Mouse (Mus musculus) hindbrain, embryonic 16.5 days (tissue): ENCODE measurements around the gene Gfod1. TPM values are rescaled to one million over a fixed set of nuclear protein-coding genes. Genes with fewer than 3 reads are reported as not detected.
A peak's percentile ranks its signal among the peaks of the same experiment; 100 is the strongest.

Experiments
- ATAC-seq: fragments of 200-750 bp; cut with Nextera tagmentation; 2 replicates; pipeline ENCODE4 v1.8.0; 2017; ENCODE audit warnings: moderate TSS enrichment, moderate library complexity
- H3K27ac ChIP-seq: fragments of 300-500 bp; sonication (generic); 2 replicates; pipeline ENCODE4 v1.5.1; 2014; ENCODE audit warnings: low read depth, mild to moderate bottlenecking, control low read depth, low read length, moderate library complexity
- H3K27me3 ChIP-seq: fragments of 300-500 bp; sonication (generic); replicated peaks from 2 replicates; pipeline ENCODE4 v1.6.1; 2014; ENCODE audit warnings: low read length; ENCODE audit not compliant: control insufficient read depth, insufficient read depth
- H3K36me3 ChIP-seq: fragments of 300-500 bp; sonication (generic); 2 replicates; pipeline ENCODE4 v1.6.1; 2014; ENCODE audit warnings: mild to moderate bottlenecking, low read length, moderate library complexity, mixed read lengths; ENCODE audit not compliant: control insufficient read depth, insufficient read depth
- H3K4me1 ChIP-seq: fragments of 300-500 bp; sonication (generic); 2 replicates; pipeline ENCODE4 v1.6.1; 2014; ENCODE audit warnings: low read depth, low read length; ENCODE audit not compliant: control insufficient read depth, insufficient read depth
- H3K4me2 ChIP-seq: fragments of 300-500 bp; sonication (generic); 2 replicates; pipeline ENCODE4 v1.6.1; 2014; ENCODE audit warnings: mild to moderate bottlenecking, low read length, control low read depth, moderate library complexity
- H3K4me3 ChIP-seq: fragments of 300-500 bp; sonication (generic); 2 replicates; pipeline ENCODE4 v1.5.1; 2014; ENCODE audit warnings: mild to moderate bottlenecking, low read length, control low read depth, moderate library complexity
- H3K9ac ChIP-seq: fragments of 300-500 bp; sonication (generic); 2 replicates; pipeline ENCODE4 v1.6.1; 2014; ENCODE audit warnings: low read depth, mild to moderate bottlenecking, control low read depth, low read length, moderate library complexity
- H3K9me3 ChIP-seq: fragments of 300-500 bp; sonication (generic); 2 replicates; pipeline ENCODE4 v1.6.1; 2014; ENCODE audit warnings: mild to moderate bottlenecking, low read length, moderate library complexity; ENCODE audit not compliant: control insufficient read depth
- WGBS: fragments of 180-500 bp; shearing (Covaris S2); extraction: QIAGEN DNeasy Blood & Tissue Kit; methylation state at CpG from one replicate; pipeline ENCODE4 v1.1.7; 2014; 5-methylcytosine and 5-hydroxymethylcytosine counted together
- polyA plus RNA-seq: library from polyadenylated mRNA; unstranded; fragments of >200 nt; fragmentation: Nextera tagmentation; extraction: Ambion mirVana; gene quantifications from 2 replicates; pipeline ENCODE4 v1.2.1, GENCODE M21; 2015

The Gfod1 gene
- polyA plus RNA-seq, 1 experiment from 2014 or later: 2.4 TPM

- no peak overlapping the region for H3K9ac ChIP-seq
- H3K36me3 ChIP-seq: no peaks in the 10 kb centered on the region
- H3K27ac ChIP-seq: no peak overlapping the region
- H3K4me1 ChIP-seq: no peaks in the 10 kb centered on the region
- H3K4me2 ChIP-seq: no peak overlapping the region
- WGBS: 67% methylated on average over 1 of the region's 1 CpGs
- no peak overlapping the region for H3K4me3 ChIP-seq
- H3K27me3 ChIP-seq: no peaks in the 10 kb centered on the region
- no peaks in the 10 kb centered on the region for H3K9me3 ChIP-seq
- ATAC-seq: peak; percentile 60; the same call in 1 of the 2 replicates
Measured at GRCm38 (mm10) chr13:43222084-43222483, 81.9 kb downstream of the Gfod1 start.

GRCm38 (mm10) chr13:43221290-43221689 lies 82.7 kb downstream of the Gfod1 start:
- Histone ChIP-seq H3K4me1 (no peaks in the 10 kb centered on the region), H3K4me2 (no peak overlapping the region), H3K9me3 (no peaks in the 10 kb centered on the region), H3K36me3 (no peaks in the 10 kb centered on the region), H3K4me3 (no peak overlapping the region), H3K27ac (no peak overlapping the region), H3K27me3 (no peaks in the 10 kb centered on the region), H3K9ac (no peak overlapping the region)
- WGBS: 89% methylated on average over 6 of the region's 6 CpGs
- no peak for ATAC-seq

- Histone ChIP-seq H3K9me3 (no peaks in the 10 kb centered on the region), H3K4me1 (peaks cover 5% of the 10 kb centered on the region; the same call in 1 of the 2 replicates), H3K4me2 (no peak overlapping the region), H3K27ac (no peak overlapping the region), H3K27me3 (no peaks in the 10 kb centered on the region), H3K9ac (no peak overlapping the region), H3K36me3 (no peaks in the 10 kb centered on the region), H3K4me3 (no peak overlapping the region)
- no peak for ATAC-seq
- WGBS: 91% methylated on average over 1 of the region's 1 CpGs
Measured at GRCm38 (mm10) chr13:43220635-43221034, 83.3 kb downstream of the Gfod1 start.

GRCm38 (mm10) chr13:43218764-43219163 lies 85.2 kb downstream of the Gfod1 start:
- no peaks in the 10 kb centered on the region for H3K9me3 ChIP-seq
- no peak overlapping the region for H3K4me3 ChIP-seq
- 60% methylated on average over 4 of the region's 4 CpGs for WGBS
- ATAC-seq: no peak
- H3K27me3 ChIP-seq: no peaks in the 10 kb centered on the region
- H3K27ac ChIP-seq: no peak overlapping the region
- peaks cover 10% of the 10 kb centered on the region; the same call in 1 of the 2 replicates for H3K4me1 ChIP-seq
- H3K9ac ChIP-seq: no peak overlapping the region
- no peaks in the 10 kb centered on the region for H3K36me3 ChIP-seq
- no peak overlapping the region for H3K4me2 ChIP-seq

GRCm38 (mm10) chr13:43218284-43218683 lies 85.7 kb downstream of the Gfod1 start:
- H3K4me3 ChIP-seq: no peak overlapping the region
- no peaks in the 10 kb centered on the region for H3K9me3 ChIP-seq
- peaks cover 10% of the 10 kb centered on the region; the same call in 1 of the 2 replicates for H3K4me1 ChIP-seq
- H3K36me3 ChIP-seq: no peaks in the 10 kb centered on the region
- H3K27me3 ChIP-seq: no peaks in the 10 kb centered on the region
- no peak overlapping the region for H3K9ac ChIP-seq
- H3K4me2 ChIP-seq: no peak overlapping the region
- WGBS: 71% methylated on average over 4 of the region's 4 CpGs
- ATAC-seq: no peak
- H3K27ac ChIP-seq: no peak overlapping the region

- no peak overlapping the region for H3K4me2 ChIP-seq
- no peak for ATAC-seq
- 75% methylated on average over 4 of the region's 4 CpGs for WGBS
- H3K27ac ChIP-seq: no peak overlapping the region
- H3K27me3 ChIP-seq: no peaks in the 10 kb centered on the region
- H3K36me3 ChIP-seq: no peaks in the 10 kb centered on the region
- no peaks in the 10 kb centered on the region for H3K9me3 ChIP-seq
- H3K4me3 ChIP-seq: no peak overlapping the region
- peaks cover 10% of the 10 kb centered on the region; the same call in 1 of the 2 replicates for H3K4me1 ChIP-seq
- no peak overlapping the region for H3K9ac ChIP-seq
Measured at GRCm38 (mm10) chr13:43217686-43218085, 86.3 kb downstream of the Gfod1 start.

GRCm38 (mm10) chr13:43217059-43217458 lies 86.9 kb downstream of the Gfod1 start:
- ATAC-seq: no peak
- H3K4me2 ChIP-seq: no peak overlapping the region
- no peaks in the 10 kb centered on the region for H3K9me3 ChIP-seq
- peaks cover 12% of the 10 kb centered on the region; the same call in 1 of the 2 replicates for H3K4me1 ChIP-seq
- WGBS: 87% methylated on average over 8 of the region's 8 CpGs
- no peaks in the 10 kb centered on the region for H3K27me3 ChIP-seq
- no peak overlapping the region for H3K27ac ChIP-seq
- H3K9ac ChIP-seq: no peak overlapping the region
- H3K36me3 ChIP-seq: no peaks in the 10 kb centered on the region
- H3K4me3 ChIP-seq: no peak overlapping the region

- Histone ChIP-seq H3K4me1 (peaks cover 12% of the 10 kb centered on the region; the same call in 1 of the 2 replicates), H3K36me3 (no peaks in the 10 kb centered on the region), H3K9me3 (no peaks in the 10 kb centered on the region), H3K27ac (0 out of 2 replicates have a peak overlapping the region, but pooled peaks have one; percentile 42), H3K4me2 (no peak overlapping the region), H3K27me3 (no peaks in the 10 kb centered on the region), H3K4me3 (no peak overlapping the region), H3K9ac (no peak overlapping the region)
- no peak for ATAC-seq
- WGBS: 72% methylated on average over 9 of the region's 9 CpGs
Measured at GRCm38 (mm10) chr13:43215994-43216706, 87.8 kb downstream of the Gfod1 start.

GRCm38 (mm10) chr13:43215144-43215993 lies 88.6 kb downstream of the Gfod1 start:
- Histone ChIP-seq H3K4me2 (peak overlapping the region; percentile 51), H3K27ac (peak overlapping the region; percentile 14), H3K27me3 (no peaks in the 10 kb centered on the region), H3K9me3 (no peaks in the 10 kb centered on the region), H3K9ac (no peak overlapping the region), H3K4me3 (peak overlapping the region; percentile 2; the same call in 1 of the 2 replicates), H3K4me1 (peaks cover 12% of the 10 kb centered on the region; the same call in 1 of the 2 replicates), H3K36me3 (no peaks in the 10 kb centered on the region)
- 21% methylated on average over 19 of the region's 19 CpGs for WGBS
- peak; percentile 85 for ATAC-seq
